Mouse (Mus musculus) lung, postnatal 36 days (tissue): ENCODE measurements around the gene Phyhd1.
A peak's percentile ranks its signal among the peaks of the same experiment; 100 is the strongest.

Experiments
- DNase-seq: peaks from one replicate; pipeline ENCODE4 v3.0.0; 2022; ENCODE audit warnings: mixed read lengths

The Phyhd1 gene

GRCm38 (mm10) chr2:30285416-30286181 lies 19.6 kb downstream of the Phyhd1 start:
- no peak for DNase-seq

GRCm38 (mm10) chr2:30286192-30287026 lies 20.4 kb downstream of the Phyhd1 start, which contains the start of the genes Dolk and Nup188:
Gene Dolk (minus strand): TSS chr2:30286334.
Gene Nup188 (plus strand): TSS chr2:30286397.
- peak; percentile 97 for DNase-seq

- DNase-seq: no peak
Measured at GRCm38 (mm10) chr2:30287027-30287373, 21.0 kb downstream of the Phyhd1 start.

GRCm38 (mm10) chr2:30299525-30299924 lies 33.5 kb downstream of the Phyhd1 start:
- no peak for DNase-seq

- DNase-seq: no peak
Measured at GRCm38 (mm10) chr2:30299966-30300365, 34.0 kb downstream of the Phyhd1 start.

GRCm38 (mm10) chr2:30306087-30306486 lies 40.1 kb downstream of the Phyhd1 start:
- no peak for DNase-seq

- no peak for DNase-seq
Measured at GRCm38 (mm10) chr2:30309351-30309750, 43.3 kb downstream of the Phyhd1 start.

GRCm38 (mm10) chr2:30311481-30311880 lies 45.5 kb downstream of the Phyhd1 start:
- DNase-seq: no peak

- no peak for DNase-seq
Measured at GRCm38 (mm10) chr2:30316136-30316535, 50.1 kb downstream of the Phyhd1 start.

- no peak for DNase-seq
Measured at GRCm38 (mm10) chr2:30316955-30317354, 51.0 kb downstream of the Phyhd1 start.

- DNase-seq: peak; percentile 15
Measured at GRCm38 (mm10) chr2:30319260-30319659, 53.3 kb downstream of the Phyhd1 start.

- no peak for DNase-seq
Measured at GRCm38 (mm10) chr2:30323111-30323510, 57.1 kb downstream of the Phyhd1 start.

GRCm38 (mm10) chr2:30325296-30325695 lies 59.3 kb downstream of the Phyhd1 start:
- no peak for DNase-seq

GRCm38 (mm10) chr2:30327276-30327675 lies 61.3 kb downstream of the Phyhd1 start:
- DNase-seq: no peak

GRCm38 (mm10) chr2:30328791-30329190 lies 62.8 kb downstream of the Phyhd1 start:
- DNase-seq: peak; percentile 10
